Mouse (Mus musculus): ENCODE measurements around the gene Ccr1l1. TPM values are rescaled to one million over a fixed set of nuclear protein-coding genes. Genes with fewer than 3 reads are reported as not detected.
"Not testable (repeated sequence)": the region's sequence is repeated elsewhere in the genome, so short reads cannot be mapped to it uniquely, and the experiment has no call there.

The Ccr1l1 gene
- polyA plus RNA-seq, 1 experiment from 2014 or later: not detected

DNA sequence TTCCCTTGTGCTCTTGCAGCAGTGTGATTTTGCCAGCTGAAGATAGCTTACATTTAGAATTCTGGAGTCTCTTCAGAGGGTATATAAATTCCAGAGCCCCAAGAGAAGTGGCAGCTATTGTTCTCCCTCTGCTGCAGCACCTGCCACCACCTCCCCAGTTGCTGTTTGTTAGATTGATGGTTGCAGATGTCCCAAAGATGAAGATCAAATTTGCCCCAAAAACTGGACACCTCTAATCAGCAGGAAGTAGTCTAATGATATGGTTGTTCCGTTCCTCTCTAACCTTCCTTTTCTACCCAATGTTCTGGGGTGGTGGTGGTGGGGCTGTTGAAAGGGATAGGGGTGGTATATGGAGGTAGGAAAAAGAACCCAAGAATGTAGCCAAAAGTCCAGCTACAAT lies 4.5 kb upstream of the Ccr1l1 start:
- Histone ChIP-seq H3K9me3 (replicated peaks) (no peaks in the 10 kb centered on the region), H3K27ac (no peak overlapping the region), H3K36me3 (ENCODE audit: poor library complexity, severe bottlenecking) (no peaks in the 10 kb centered on the region), H3K4me2 (no peak overlapping the region), H3K4me1 (no peaks in the 10 kb centered on the region), H3K4me3 (no peak overlapping the region), H3K9ac (no peak overlapping the region), H3K27me3 (no peaks in the 10 kb centered on the region)
- ATAC-seq: no peak
- 60% methylated on average over 1 of the region's 1 CpGs for WGBS

DNA sequence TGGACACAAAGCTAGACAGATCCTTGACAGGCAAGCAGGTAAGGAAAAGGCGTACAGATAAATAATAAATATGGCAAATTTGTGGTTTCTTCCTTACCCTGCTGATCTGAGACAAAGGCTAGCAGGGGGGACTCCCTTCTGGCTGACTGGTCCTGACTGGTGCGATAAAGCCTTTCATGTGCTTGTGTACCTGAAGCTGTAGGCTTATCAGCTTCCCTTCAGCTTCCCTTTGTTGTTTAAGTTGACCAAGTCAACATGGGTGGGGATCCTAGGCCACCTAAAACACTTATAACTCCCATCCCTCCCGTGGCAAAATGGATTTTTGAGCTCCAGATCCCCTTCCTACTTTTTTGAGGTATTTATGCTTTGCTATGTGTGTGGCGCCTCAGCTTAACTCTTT lies 3.7 kb upstream of the Ccr1l1 start:
- H3K27ac ChIP-seq: no peak overlapping the region
- WGBS: 66% methylated on average over 4 of the region's 4 CpGs
- H3K4me3 ChIP-seq: no peak overlapping the region
- no peak overlapping the region for H3K4me2 ChIP-seq
- H3K36me3 ChIP-seq (ENCODE audit: poor library complexity, severe bottlenecking): no peaks in the 10 kb centered on the region
- no peak for ATAC-seq
- H3K27me3 ChIP-seq: no peaks in the 10 kb centered on the region
- no peaks in the 10 kb centered on the region for H3K9me3 ChIP-seq (replicated peaks)
- no peak overlapping the region for H3K9ac ChIP-seq
- no peaks in the 10 kb centered on the region for H3K4me1 ChIP-seq

GRCm38 (mm10) chr9:123980858-123981475 lies 2.8 kb upstream of the Ccr1l1 start:
- not testable (repeated sequence) for H3K4me2 ChIP-seq

GRCm38 (mm10) chr9:123976876-123977663 lies 1.1 kb downstream of the Ccr1l1 start:
- no peak for ATAC-seq

More at GRCm38 (mm10) chr9:123980858-123981475, 2.8 kb upstream of the Ccr1l1 start:
- WGBS: no CpG with 5 or more reads among the region's 3 CpGs
- not testable (repeated sequence) for H3K27ac ChIP-seq; H3K4me1 ChIP-seq; H3K36me3 ChIP-seq (ENCODE audit: poor library complexity, severe bottlenecking); H3K4me3 ChIP-seq; H3K9ac ChIP-seq; H3K27me3 ChIP-seq; ATAC-seq; H3K9me3 ChIP-seq (replicated peaks)

DNA sequence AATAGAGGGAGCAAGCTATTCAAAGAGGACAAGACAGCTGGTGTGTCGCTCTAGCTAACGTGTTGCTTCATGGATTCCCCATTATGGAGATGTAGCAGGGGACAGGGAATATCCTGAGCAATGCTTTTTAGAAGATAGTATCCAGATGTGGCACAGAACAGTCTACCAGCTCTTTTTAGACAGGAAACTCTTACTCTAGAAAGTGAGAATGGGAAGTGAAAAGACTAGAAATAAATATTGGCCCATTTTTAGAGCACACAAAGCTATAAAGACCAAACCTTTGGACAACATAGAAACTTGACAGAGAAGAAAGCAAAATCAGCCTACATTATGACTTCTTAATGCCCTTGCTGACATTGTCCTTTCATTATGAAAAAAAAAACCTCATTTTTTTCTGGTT lies 2.6 kb downstream of the Ccr1l1 start:
- no peak overlapping the region for H3K27ac ChIP-seq
- ATAC-seq: no peak
- H3K4me3 ChIP-seq: no peak overlapping the region
- 74% methylated on average over 2 of the region's 2 CpGs for WGBS
- no peak overlapping the region for H3K4me2 ChIP-seq
- H3K9ac ChIP-seq: no peak overlapping the region
- no peaks in the 10 kb centered on the region for H3K9me3 ChIP-seq (replicated peaks)
- H3K4me1 ChIP-seq: no peaks in the 10 kb centered on the region
- no peaks in the 10 kb centered on the region for H3K36me3 ChIP-seq (ENCODE audit: poor library complexity, severe bottlenecking)
- no peaks in the 10 kb centered on the region for H3K27me3 ChIP-seq

More at GRCm38 (mm10) chr9:123976876-123977663, 1.1 kb downstream of the Ccr1l1 start:
- H3K27ac ChIP-seq: no peak overlapping the region
- H3K9me3 ChIP-seq (replicated peaks): no peaks in the 10 kb centered on the region
- WGBS: 79% methylated on average over 9 of the region's 9 CpGs
- H3K36me3 ChIP-seq (ENCODE audit: poor library complexity, severe bottlenecking): no peaks in the 10 kb centered on the region
- H3K4me3 ChIP-seq: no peak overlapping the region
- no peak overlapping the region for H3K4me2 ChIP-seq
- no peaks in the 10 kb centered on the region for H3K27me3 ChIP-seq
- no peaks in the 10 kb centered on the region for H3K4me1 ChIP-seq
- H3K9ac ChIP-seq: no peak overlapping the region

DNA sequence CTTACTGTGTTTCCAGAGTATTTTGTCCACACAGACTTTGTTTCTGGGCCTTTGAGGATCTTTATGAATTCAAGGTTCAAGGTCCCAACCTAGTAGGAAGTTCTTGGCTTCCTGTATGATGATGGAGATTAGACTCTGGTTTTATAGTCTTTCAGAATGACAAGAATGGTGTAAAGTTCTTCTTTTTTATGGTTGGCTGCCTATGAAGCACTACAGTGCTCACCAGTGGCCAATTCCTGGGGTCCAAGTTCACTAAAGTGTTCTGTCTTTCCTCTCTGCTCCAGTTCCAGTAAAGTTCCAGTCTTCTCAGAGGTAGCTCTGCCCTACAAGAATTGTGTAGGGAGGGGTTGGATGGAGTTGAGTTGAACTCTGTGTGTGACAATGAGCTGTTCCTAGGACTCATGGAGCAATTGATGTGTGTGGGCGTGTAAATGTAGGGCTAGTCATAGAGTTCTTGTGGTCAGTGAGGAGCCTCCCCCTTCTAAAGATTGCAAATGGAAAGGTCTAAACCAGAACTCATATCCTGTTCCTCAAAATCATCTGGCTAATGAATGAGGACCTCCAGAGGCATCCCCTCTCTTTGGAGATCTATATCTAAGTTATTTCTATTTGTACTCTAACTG lies 9.8 kb downstream of the Ccr1l1 start, which contains the start of gene Ccr1:
Ccr1 (minus strand) TSS at position 403 of the 623 bp plus-strand sequence.
- Histone ChIP-seq H3K27me3 (no peaks in the 10 kb centered on the region), H3K4me3 (no peak within 1 kb of the TSS), H3K9ac (no peak within 1 kb of the TSS), H3K36me3 (ENCODE audit: poor library complexity, severe bottlenecking) (no peaks in the 10 kb centered on the region), H3K27ac (no peak within 1 kb of the TSS), H3K9me3 (replicated peaks) (no peaks in the 10 kb centered on the region), H3K4me1 (no peaks in the 10 kb centered on the region), H3K4me2 (no peak within 1 kb of the TSS)
- WGBS: 88% methylated on average over 1 of the region's 1 CpGs
- ATAC-seq: no peak

GRCm38 (mm10) chr9:123966858-123967495 lies 11.2 kb downstream of the Ccr1l1 start:
- not testable (repeated sequence) for H3K27me3 ChIP-seq; H3K36me3 ChIP-seq (ENCODE audit: poor library complexity, severe bottlenecking); H3K9ac ChIP-seq; H3K27ac ChIP-seq; H3K4me3 ChIP-seq; H3K9me3 ChIP-seq (replicated peaks); H3K4me2 ChIP-seq; H3K4me1 ChIP-seq; ATAC-seq
- WGBS: 88% methylated on average over 1 of the region's 4 CpGs

- Histone ChIP-seq H3K9me3 (replicated peaks) (no peaks in the 10 kb centered on the region), H3K36me3 (ENCODE audit: poor library complexity, severe bottlenecking) (no peaks in the 10 kb centered on the region), H3K27me3 (no peaks in the 10 kb centered on the region), H3K4me3 (no peak overlapping the region), H3K27ac (no peak overlapping the region), H3K4me2 (no peak overlapping the region), H3K9ac (no peak overlapping the region), H3K4me1 (no peaks in the 10 kb centered on the region)
- whole genome bisulfite sequencing: 84% methylated on average over 3 of the region's 3 CpGs
- ATAC-seq: no peak
Measured at GRCm38 (mm10) chr9:123964776-123965175, 13.4 kb downstream of the Ccr1l1 start.

- 74% methylated on average over 1 of the region's 1 CpGs for WGBS
- no peaks in the 10 kb centered on the region for H3K4me1 ChIP-seq
- ATAC-seq: no peak
- H3K9ac ChIP-seq: no peak overlapping the region
- H3K4me3 ChIP-seq: no peak overlapping the region
- no peaks in the 10 kb centered on the region for H3K27me3 ChIP-seq
- H3K36me3 ChIP-seq (ENCODE audit: poor library complexity, severe bottlenecking): no peaks in the 10 kb centered on the region
- no peaks in the 10 kb centered on the region for H3K9me3 ChIP-seq (replicated peaks)
- no peak overlapping the region for H3K4me2 ChIP-seq
- H3K27ac ChIP-seq: no peak overlapping the region
Measured at GRCm38 (mm10) chr9:123960161-123960560, 18.0 kb downstream of the Ccr1l1 start.

DNA sequence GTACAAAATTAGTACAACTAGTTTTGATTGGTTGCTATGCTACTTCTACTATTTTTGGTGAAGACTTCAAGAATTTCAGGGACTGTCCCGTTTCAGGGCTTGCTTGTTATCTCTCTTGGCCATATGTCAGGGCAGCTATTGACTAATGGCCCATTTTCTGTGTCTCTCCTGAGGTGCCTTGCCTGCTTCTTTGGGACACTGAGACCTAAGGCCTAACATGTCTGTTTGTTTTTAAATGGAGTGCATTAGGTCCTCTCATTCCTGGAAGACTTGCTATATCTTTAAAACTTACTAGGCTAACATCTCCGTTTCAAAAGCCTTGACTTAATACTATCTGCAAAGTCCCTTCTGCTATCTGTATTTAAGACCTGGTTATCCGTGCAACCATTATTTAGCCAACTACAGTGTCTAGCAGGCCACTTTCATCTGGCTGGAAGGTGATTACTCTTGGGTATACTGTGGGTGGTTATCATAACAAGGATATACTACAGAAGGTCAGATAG lies 20.2 kb downstream of the Ccr1l1 start:
- no peak overlapping the region for H3K4me3 ChIP-seq
- H3K4me2 ChIP-seq: no peak overlapping the region
- H3K27me3 ChIP-seq: no peaks in the 10 kb centered on the region
- no peaks in the 10 kb centered on the region for H3K9me3 ChIP-seq (replicated peaks)
- no peak overlapping the region for H3K27ac ChIP-seq
- no peaks in the 10 kb centered on the region for H3K36me3 ChIP-seq (ENCODE audit: poor library complexity, severe bottlenecking)
- no peaks in the 10 kb centered on the region for H3K4me1 ChIP-seq
- no peak for ATAC-seq
- 82% methylated on average over 3 of the region's 3 CpGs for WGBS
- H3K9ac ChIP-seq: no peak overlapping the region

DNA sequence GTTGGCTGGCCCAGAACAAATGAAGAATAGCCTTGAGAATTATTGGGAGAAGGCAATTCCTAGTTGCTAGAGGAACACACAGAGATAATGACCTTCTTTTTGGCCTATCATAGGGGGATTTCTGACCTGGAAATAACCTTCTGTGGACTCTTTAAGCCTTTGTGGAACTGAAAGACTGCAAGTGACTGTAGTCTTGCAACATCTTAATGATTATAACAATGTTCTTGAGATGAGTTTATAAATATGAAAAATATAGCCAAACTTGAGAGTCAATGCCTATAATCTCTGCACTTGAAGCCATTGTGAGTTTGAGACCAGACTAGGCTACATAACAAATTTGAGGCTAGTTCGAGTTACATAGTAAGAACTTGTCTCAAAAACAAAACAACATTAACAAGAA lies 21.3 kb downstream of the Ccr1l1 start:
- 84% methylated on average over 1 of the region's 1 CpGs for WGBS

DNA sequence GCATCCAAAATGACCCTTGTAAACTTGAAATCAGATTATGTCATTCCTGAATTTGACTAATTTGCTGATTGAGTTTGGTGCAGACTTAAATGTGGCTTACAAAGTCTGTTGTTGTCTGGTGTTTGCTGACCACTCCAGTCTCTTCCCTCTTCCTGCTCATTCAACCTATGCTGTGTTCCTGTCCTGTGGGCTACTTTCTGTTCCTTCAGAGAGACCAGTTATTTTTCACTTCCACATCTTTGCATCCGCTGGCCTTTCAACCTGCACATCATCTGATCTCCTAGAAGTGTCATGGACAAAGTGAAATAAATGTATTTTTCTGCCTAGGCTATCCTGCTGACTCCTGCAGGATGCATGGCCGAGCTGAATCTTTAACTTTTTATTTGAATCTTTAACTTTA lies 24.7 kb downstream of the Ccr1l1 start:
- 73% methylated on average over 2 of the region's 2 CpGs for WGBS
- ATAC-seq: no peak
- Histone ChIP-seq H3K9me3 (replicated peaks) (no peaks in the 10 kb centered on the region), H3K4me2 (no peak overlapping the region), H3K4me3 (no peak overlapping the region), H3K36me3 (ENCODE audit: poor library complexity, severe bottlenecking) (no peaks in the 10 kb centered on the region), H3K27me3 (no peaks in the 10 kb centered on the region), H3K4me1 (no peaks in the 10 kb centered on the region), H3K27ac (no peak overlapping the region), H3K9ac (no peak overlapping the region)

More for the DNA sequence above, 21.3 kb downstream of the Ccr1l1 start:
- Histone ChIP-seq H3K9ac (no peak overlapping the region), H3K9me3 (replicated peaks) (no peaks in the 10 kb centered on the region), H3K4me2 (no peak overlapping the region), H3K36me3 (ENCODE audit: poor library complexity, severe bottlenecking) (no peaks in the 10 kb centered on the region), H3K4me1 (no peaks in the 10 kb centered on the region), H3K4me3 (no peak overlapping the region), H3K27ac (no peak overlapping the region), H3K27me3 (no peaks in the 10 kb centered on the region)
- ATAC-seq: no peak

All from forebrain, embryonic 13.5 days (tissue).